Mouse (Mus musculus) heart, embryonic 11.5 days (tissue): Measurements from ENCODE around the gene Tor4a. TPM values are rescaled to one million over a fixed set of nuclear protein-coding genes. Genes with fewer than 3 reads are reported as not detected.

ENCODE experiments used
- ATAC-seq: fragments of 200-750 bp; cut with Nextera tagmentation; replicated peaks from 2 replicates; pipeline ENCODE4 v1.8.0; 2017; ENCODE audit warnings: moderate library complexity; ENCODE audit not compliant: insufficient number of reproducible peaks, low FRiP score, low TSS enrichment
- H3K27ac ChIP-seq: fragments of 300-500 bp; sonication (generic); 2 replicates; pipeline ENCODE4 v1.5.1; 2014; ENCODE audit warnings: mild to moderate bottlenecking, low read depth, low read length
- H3K27me3 ChIP-seq: fragments of 300-500 bp; sonication (generic); 2 replicates; pipeline ENCODE4 v1.6.1; 2014; ENCODE audit warnings: mild to moderate bottlenecking, low read length, mixed read lengths; ENCODE audit not compliant: control insufficient read depth, insufficient read depth
- H3K36me3 ChIP-seq: fragments of 300-500 bp; sonication (generic); 2 replicates; pipeline ENCODE4 v1.6.1; 2014; ENCODE audit warnings: mild to moderate bottlenecking, low read length, moderate library complexity, mixed read lengths; ENCODE audit not compliant: control insufficient read depth, insufficient read depth
- H3K4me1 ChIP-seq: fragments of 300-500 bp; sonication (generic); 2 replicates; pipeline ENCODE4 v1.6.1; 2014; ENCODE audit warnings: low read length; ENCODE audit not compliant: control insufficient read depth, insufficient read depth
- H3K4me2 ChIP-seq: fragments of 300-500 bp; sonication (generic); 2 replicates; pipeline ENCODE4 v1.6.1; 2014; ENCODE audit warnings: mild to moderate bottlenecking, moderate library complexity
- H3K4me3 ChIP-seq: fragments of 300-500 bp; sonication (generic); 2 replicates; pipeline ENCODE4 v1.5.1; 2014; ENCODE audit warnings: low read depth, low read length
- H3K9ac ChIP-seq: fragments of 300-500 bp; sonication (generic); 2 replicates; pipeline ENCODE4 v1.6.1; 2014; ENCODE audit warnings: mild to moderate bottlenecking, low read depth, low read length, moderate library complexity
- H3K9me3 ChIP-seq: fragments of 300-500 bp; sonication (generic); replicated peaks from 2 replicates; pipeline ENCODE4 v1.6.1; 2016; ENCODE audit warnings: low read length; ENCODE audit not compliant: control insufficient read depth
- WGBS: fragments of 180-500 bp; shearing (Covaris S2); extraction: QIAGEN DNeasy Blood & Tissue Kit; methylation state at CpG from one replicate; pipeline ENCODE4 v1.1.7; 2014; ENCODE audit not compliant: insufficient replicate concordance; 5-methylcytosine and 5-hydroxymethylcytosine counted together
- polyA plus RNA-seq: library from polyadenylated mRNA; unstranded; fragments of >200 nt; fragmentation: Nextera tagmentation; extraction: Ambion mirVana; gene quantifications from 2 replicates; pipeline ENCODE4 v1.2.1, GENCODE M21; 2014

The Tor4a gene
- polyA plus RNA-seq, 1 experiment from 2014 or later = 5.9 TPM

DNA sequence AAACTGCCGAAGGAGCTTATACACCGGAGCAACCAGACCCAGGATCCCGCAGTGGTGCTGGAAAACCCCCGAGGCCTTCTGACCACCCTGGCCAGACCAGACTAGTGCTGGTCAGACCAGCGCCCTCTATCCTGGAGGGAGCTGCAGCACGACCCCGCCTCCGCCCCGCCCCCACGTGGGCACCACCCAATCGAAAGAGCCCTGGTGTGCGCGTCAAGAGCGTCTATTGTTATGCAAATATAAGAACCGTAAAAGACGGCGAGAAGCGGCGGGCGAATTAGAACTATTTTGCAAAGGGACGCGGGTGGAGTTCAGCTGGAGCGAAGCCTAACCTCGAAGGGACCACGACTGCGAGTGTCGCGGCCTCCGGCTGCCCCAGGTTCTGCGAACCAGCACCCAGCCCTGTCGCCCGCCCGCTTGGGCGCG is 16.2 kb downstream of the Tor4a start, which contains the start of gene Nrarp:
Nrarp (plus strand) TSS at position 281 of the 426 bp plus-strand sequence.
- H3K4me1 ChIP-seq = peaks cover 24% of the 10 kb centered on the region
- peak within 1 kb of the TSS; percentile 84 for H3K4me2 ChIP-seq
- peak within 1 kb of the TSS; percentile 65 for H3K9ac ChIP-seq
- peak within 1 kb of the TSS; percentile 60 for H3K4me3 ChIP-seq
- peak; percentile 87 for ATAC-seq
- H3K36me3 ChIP-seq = no peaks in the 10 kb centered on the region
- peak within 1 kb of the TSS; percentile 76 for H3K27ac ChIP-seq
- peaks cover 73% of the 10 kb centered on the region for H3K27me3 ChIP-seq
- H3K9me3 ChIP-seq = no peaks in the 10 kb centered on the region
- WGBS = under 1% methylated on average over 35 of the region's 35 CpGs

DNA sequence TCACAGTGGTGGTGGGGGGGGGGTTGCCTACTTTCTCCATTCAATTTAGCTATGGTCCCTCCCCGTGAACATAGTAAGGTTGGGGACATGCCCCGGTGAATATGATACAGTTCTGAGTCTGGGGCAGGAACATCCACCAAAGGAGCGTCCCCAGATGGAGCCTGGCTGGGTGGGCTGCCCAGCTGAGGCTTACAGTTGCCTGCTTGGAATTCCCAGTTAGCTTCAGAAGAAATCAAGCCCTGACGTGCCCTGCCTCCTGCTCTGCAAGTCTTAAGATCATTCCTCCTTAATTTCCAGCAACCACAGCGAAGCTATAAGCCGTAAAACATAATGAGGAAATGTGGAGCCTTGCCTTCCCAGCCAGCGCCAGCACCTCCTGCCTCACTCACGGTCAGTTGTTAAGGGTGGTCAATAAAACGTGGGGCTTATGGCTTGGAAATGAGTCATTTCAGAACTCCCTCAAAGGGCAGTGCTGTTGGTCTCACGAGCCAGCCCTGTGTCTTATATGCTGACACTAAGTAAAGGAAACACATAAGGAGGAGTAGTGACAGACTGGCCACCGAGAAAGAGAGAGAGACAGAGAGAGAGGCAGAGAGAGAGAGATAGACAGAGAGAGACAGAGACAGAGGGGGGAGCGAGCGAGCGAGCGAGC is 17.0 kb downstream of the Tor4a start:
- Histone ChIP-seq H3K27ac (no peak overlapping the region), H3K9me3 (no peaks in the 10 kb centered on the region), H3K4me1 (peaks cover 27% of the 10 kb centered on the region), H3K27me3 (peaks cover 65% of the 10 kb centered on the region), H3K4me2 (peak overlapping the region; percentile 84), H3K9ac (no peak overlapping the region), H3K36me3 (no peaks in the 10 kb centered on the region), H3K4me3 (no peak overlapping the region)
- 53% methylated on average over 15 of the region's 15 CpGs for WGBS
- no peak for ATAC-seq

DNA sequence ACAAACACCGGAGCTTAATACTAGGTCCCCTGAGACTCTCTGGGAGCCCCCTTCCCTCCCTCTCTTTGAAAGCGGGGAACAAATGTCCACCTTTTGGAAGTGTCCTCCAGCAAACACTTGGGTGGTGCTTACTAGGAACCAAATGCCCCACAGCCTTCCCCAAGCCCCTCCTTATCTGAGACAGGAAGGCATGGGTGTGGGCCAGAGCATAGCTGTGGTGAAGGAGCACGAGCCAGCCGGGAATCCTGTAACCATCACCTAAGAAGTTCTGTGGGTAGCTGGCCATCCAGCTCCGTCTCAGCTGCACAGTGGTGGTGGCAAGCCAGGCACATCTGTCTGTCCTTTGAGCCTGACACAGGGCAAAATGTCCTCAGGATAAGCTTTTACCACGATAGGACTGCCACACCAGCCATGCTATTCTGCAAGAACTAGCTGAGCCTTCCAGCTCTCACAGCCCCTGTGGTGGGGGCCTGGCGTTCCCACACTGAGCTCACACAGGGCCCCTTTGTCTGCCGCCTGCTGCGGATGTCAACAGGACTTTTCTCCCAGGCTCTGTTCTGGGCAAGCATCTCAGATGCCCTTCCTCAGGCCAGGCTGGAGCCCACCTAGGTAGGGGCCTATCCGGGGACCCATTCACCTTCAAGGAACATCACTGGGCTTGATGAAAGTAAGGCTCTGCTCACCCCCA is 18.3 kb downstream of the Tor4a start:
- H3K27ac ChIP-seq = peak overlapping the region; percentile 42; the same call in 1 of the 2 replicates
- no peaks in the 10 kb centered on the region for H3K36me3 ChIP-seq
- ATAC-seq = no peak
- H3K4me1 ChIP-seq = peaks cover 27% of the 10 kb centered on the region
- H3K4me2 ChIP-seq = peak overlapping the region; percentile 21
- H3K4me3 ChIP-seq = no peak overlapping the region
- no peak overlapping the region for H3K9ac ChIP-seq
- H3K27me3 ChIP-seq = peaks cover 55% of the 10 kb centered on the region
- H3K9me3 ChIP-seq = no peaks in the 10 kb centered on the region
- 18% methylated on average over 10 of the region's 10 CpGs for WGBS

DNA sequence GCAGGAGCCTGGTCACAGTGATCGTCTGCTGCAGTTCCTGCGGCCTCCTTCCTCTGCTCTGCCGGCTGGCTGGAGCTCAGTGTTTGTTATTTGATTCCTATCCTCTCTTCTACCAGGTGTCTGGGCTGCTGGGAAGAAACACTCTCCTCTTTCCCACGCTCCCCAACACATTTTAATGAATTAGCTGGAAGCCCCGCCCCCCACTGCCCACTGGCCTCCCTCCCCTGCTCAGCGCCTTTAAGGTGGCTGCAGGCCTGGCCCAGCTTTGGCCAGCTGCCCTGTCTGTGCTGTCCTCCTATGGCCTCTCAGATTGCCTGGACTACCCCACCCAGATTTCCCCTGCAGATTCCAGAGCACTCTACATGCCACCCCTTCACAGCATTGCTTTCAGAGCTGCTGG is 19.0 kb downstream of the Tor4a start:
- H3K9ac ChIP-seq = no peak overlapping the region
- peaks cover 27% of the 10 kb centered on the region for H3K4me1 ChIP-seq
- no peak overlapping the region for H3K4me3 ChIP-seq
- no peaks in the 10 kb centered on the region for H3K36me3 ChIP-seq
- no peaks in the 10 kb centered on the region for H3K9me3 ChIP-seq
- 7% methylated on average over 6 of the region's 6 CpGs for WGBS
- 0 out of 2 replicates have a peak overlapping the region, but pooled peaks have one; percentile 42 for H3K27ac ChIP-seq
- ATAC-seq = no peak
- H3K27me3 ChIP-seq = peaks cover 50% of the 10 kb centered on the region
- H3K4me2 ChIP-seq = peak overlapping the region; percentile 21

DNA sequence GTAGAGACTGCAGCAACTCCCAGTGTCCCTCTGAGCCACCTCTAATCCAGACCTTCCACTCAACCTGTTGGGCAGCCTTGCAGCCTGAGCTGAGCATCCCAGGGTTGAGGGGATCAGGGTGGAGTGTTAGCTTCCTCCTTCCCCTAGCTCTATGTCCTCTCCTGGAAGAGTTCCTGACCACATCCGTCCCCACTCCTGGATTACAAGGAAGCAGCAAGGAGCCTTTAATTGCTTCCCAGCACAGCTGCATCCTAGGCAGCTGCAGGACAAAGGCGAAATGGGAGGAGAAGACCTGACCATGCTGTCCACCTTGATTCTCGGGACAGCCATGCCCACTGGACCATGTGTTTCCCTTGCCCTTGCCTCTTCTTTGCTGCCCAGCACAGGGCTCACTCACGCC is 19.6 kb downstream of the Tor4a start:
- no peak overlapping the region for H3K27ac ChIP-seq
- WGBS = 52% methylated on average over 4 of the region's 4 CpGs
- peaks cover 50% of the 10 kb centered on the region for H3K27me3 ChIP-seq
- peaks cover 26% of the 10 kb centered on the region for H3K4me1 ChIP-seq
- H3K4me3 ChIP-seq = no peak overlapping the region
- no peaks in the 10 kb centered on the region for H3K9me3 ChIP-seq
- H3K36me3 ChIP-seq = no peaks in the 10 kb centered on the region
- no peak for ATAC-seq
- H3K4me2 ChIP-seq = no peak overlapping the region
- H3K9ac ChIP-seq = no peak overlapping the region

DNA sequence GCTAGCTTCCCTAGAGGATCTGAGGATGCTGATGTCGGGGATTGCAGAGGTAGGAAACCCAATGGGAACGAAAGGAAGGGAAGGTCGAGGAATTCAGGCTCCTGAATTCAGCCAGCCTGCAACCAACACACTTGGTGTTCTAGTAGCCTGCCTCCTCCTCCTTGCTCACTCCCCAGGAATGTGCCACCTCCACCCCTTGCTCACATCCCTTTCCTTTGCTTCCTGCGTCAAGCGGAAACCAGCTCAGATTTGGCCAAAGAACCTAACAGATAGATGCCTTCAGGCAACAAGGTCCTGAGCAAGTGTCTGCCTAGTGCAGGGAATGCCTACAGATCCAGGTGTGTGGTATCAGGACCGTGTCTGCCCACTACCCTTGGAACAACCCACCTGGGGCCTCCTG is 20.1 kb downstream of the Tor4a start:
- H3K27ac ChIP-seq = no peak overlapping the region
- peaks cover 24% of the 10 kb centered on the region for H3K4me1 ChIP-seq
- no peaks in the 10 kb centered on the region for H3K9me3 ChIP-seq
- 31% methylated on average over 6 of the region's 6 CpGs for WGBS
- peaks cover 48% of the 10 kb centered on the region for H3K27me3 ChIP-seq
- no peak for ATAC-seq
- no peak overlapping the region for H3K4me3 ChIP-seq
- H3K9ac ChIP-seq = no peak overlapping the region
- H3K4me2 ChIP-seq = no peak overlapping the region
- no peaks in the 10 kb centered on the region for H3K36me3 ChIP-seq

DNA sequence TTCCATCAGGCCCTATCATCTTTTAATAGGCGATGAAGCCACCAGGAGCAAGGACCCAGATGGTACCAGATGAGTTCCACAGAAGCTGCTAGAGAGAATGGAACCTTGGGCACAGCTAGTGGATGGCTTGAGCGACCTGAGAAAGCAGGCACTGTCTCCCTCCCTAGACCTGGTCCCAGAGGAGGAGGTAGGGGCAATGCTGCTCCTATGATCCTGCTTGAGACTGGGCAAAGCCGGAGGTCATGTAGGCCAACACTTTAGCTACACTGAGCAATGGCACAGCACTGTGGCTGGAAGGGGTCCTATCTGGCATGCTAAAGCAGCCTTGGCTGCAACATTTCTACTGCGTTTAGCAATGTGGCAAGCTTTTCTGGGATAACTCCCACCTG is 21.0 kb downstream of the Tor4a start:
- no peak overlapping the region for H3K4me2 ChIP-seq
- no peak overlapping the region for H3K4me3 ChIP-seq
- peaks cover 18% of the 10 kb centered on the region for H3K4me1 ChIP-seq
- no peak for ATAC-seq
- H3K9ac ChIP-seq = no peak overlapping the region
- peaks cover 41% of the 10 kb centered on the region for H3K27me3 ChIP-seq
- no peaks in the 10 kb centered on the region for H3K36me3 ChIP-seq
- no peak overlapping the region for H3K27ac ChIP-seq
- no peaks in the 10 kb centered on the region for H3K9me3 ChIP-seq
- WGBS = 75% methylated on average over 4 of the region's 4 CpGs

DNA sequence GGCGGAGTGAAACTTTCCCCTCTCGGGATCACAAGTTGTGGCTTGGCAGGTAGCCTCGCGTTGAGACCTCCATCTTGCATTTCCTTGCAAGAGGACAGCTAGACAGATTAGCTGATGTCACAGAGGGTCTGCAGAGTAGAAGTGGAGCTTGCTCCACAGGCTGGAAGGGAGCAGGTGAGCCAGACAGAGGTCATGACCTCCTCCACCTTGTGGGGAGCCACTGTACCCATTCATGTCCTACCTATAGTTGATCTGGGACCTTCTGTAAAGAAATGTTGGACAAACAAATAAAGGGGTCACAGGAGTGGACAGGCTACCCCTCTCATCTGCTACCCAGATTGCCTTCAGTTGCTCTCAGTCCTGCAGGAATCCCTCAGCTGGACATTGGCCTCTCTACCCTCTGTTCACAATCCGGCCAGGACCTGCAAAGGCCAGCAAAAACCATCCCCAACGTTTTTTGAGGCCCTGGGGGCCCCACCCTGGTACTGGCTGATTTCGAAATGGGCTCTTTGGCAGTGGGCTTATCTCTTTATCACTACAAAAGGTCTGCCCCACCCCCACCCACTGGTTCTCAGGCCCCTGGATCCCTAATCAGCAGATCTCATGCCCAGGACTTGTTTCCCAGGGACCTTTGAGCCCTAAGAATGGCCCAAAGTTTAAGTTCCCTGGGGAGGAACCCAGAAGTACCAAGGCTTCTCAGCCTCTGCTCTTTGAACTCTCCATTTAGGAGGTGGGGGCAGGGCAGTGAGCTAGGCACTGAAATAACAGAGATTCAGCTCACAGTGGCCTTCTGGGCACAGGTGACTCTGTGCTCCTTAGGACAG is 21.6 kb downstream of the Tor4a start:
- Histone ChIP-seq H3K4me3 (no peak overlapping the region), H3K9me3 (no peaks in the 10 kb centered on the region), H3K27ac (no peak overlapping the region), H3K4me1 (peaks cover 18% of the 10 kb centered on the region), H3K36me3 (no peaks in the 10 kb centered on the region), H3K27me3 (peaks cover 37% of the 10 kb centered on the region), H3K4me2 (no peak overlapping the region), H3K9ac (no peak overlapping the region)
- no peak for ATAC-seq
- 45% methylated on average over 7 of the region's 7 CpGs for WGBS
